Mouse (Mus musculus) heart, embryonic 12.5 days (tissue): ENCODE data around the gene Lrrc4. TPM values are rescaled to one million over a fixed set of nuclear protein-coding genes. Genes with fewer than 3 reads are reported as not detected.

ENCODE experiments used
- ATAC-seq: fragments of 200-750 bp; cut with Nextera tagmentation; 2 replicates; pipeline ENCODE4 v1.8.0; 2017; ENCODE audit warnings: moderate TSS enrichment, moderate library complexity; ENCODE audit not compliant: insufficient number of reproducible peaks, low FRiP score
- H3K27ac ChIP-seq: fragments of 300-500 bp; sonication (generic); 2 replicates; pipeline ENCODE4 v1.5.1; 2016; ENCODE audit warnings: mild to moderate bottlenecking, moderate library complexity; ENCODE audit not compliant: poor library complexity, severe bottlenecking
- H3K27me3 ChIP-seq: fragments of 300-500 bp; sonication (generic); replicated peaks from 2 replicates; pipeline ENCODE4 v1.6.1; 2016; ENCODE audit warnings: mild to moderate bottlenecking, moderate library complexity
- H3K36me3 ChIP-seq: fragments of 300-500 bp; sonication (generic); 2 replicates; pipeline ENCODE4 v1.6.1; 2016; ENCODE audit warnings: mild to moderate bottlenecking, moderate library complexity
- H3K4me1 ChIP-seq: fragments of 300-500 bp; sonication (generic); replicated peaks from 2 replicates; pipeline ENCODE4 v1.6.1; 2016; ENCODE audit warnings: mild to moderate bottlenecking
- H3K4me2 ChIP-seq: fragments of 300-500 bp; sonication (generic); 2 replicates; pipeline ENCODE4 v1.6.1; 2016; ENCODE audit warnings: mild to moderate bottlenecking, moderate library complexity
- H3K4me3 ChIP-seq: fragments of 300-500 bp; sonication (generic); 2 replicates; pipeline ENCODE4 v1.5.1; 2016; ENCODE audit warnings: mild to moderate bottlenecking
- H3K9ac ChIP-seq: fragments of 300-500 bp; sonication (generic); 2 replicates; pipeline ENCODE4 v1.6.1; 2016; ENCODE audit warnings: mild to moderate bottlenecking, moderate library complexity
- H3K9me3 ChIP-seq: fragments of 300-500 bp; sonication (generic); replicated peaks from 2 replicates; pipeline ENCODE4 v1.6.1; 2016; ENCODE audit warnings: mild to moderate bottlenecking, moderate library complexity
- WGBS: fragments of 180-500 bp; shearing (Covaris S2); methylation state at CpG from one replicate; pipeline ENCODE4 v1.1.7; 2016; 5-methylcytosine and 5-hydroxymethylcytosine counted together
- polyA plus RNA-seq: library from polyadenylated mRNA; unstranded; fragments of >200 nt; fragmentation: Nextera tagmentation; extraction: Ambion mirVana; gene quantifications from 2 replicates; pipeline ENCODE4 v1.2.1, GENCODE M21; 2016

The Lrrc4 gene
- polyA plus RNA-seq, 1 experiment from 2014 or later = 0.51 TPM

DNA sequence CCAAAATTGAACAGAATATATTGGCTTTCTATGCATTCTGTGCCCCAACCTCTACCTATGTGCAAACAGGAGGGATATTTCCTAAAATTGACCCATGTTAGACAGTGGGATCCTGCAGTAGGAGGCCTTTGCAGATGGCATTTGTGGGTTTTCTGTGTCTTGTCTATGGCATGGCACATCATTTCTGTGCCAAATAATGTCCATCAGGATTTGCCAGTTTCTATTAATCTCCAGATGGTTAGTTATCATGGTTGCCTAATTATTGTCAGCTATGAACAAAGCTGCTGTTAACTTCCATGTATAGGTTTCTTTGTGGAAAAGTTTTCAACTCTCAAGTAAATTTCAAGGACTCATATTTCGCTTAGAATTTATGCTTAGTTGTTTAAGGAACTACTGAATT, 164.0 kb downstream of the Lrrc4 start:
- no peak for ATAC-seq
- Histone ChIP-seq H3K9ac (no peak overlapping the region), H3K4me1 (no peaks in the 10 kb centered on the region), H3K4me2 (no peak overlapping the region), H3K4me3 (no peak overlapping the region), H3K27me3 (no peaks in the 10 kb centered on the region), H3K9me3 (no peaks in the 10 kb centered on the region), H3K36me3 (peaks cover 9% of the 10 kb centered on the region; the same call in 1 of the 2 replicates), H3K27ac (no peak overlapping the region)
- 96% methylated on average over 1 of the region's 1 CpGs for WGBS

DNA sequence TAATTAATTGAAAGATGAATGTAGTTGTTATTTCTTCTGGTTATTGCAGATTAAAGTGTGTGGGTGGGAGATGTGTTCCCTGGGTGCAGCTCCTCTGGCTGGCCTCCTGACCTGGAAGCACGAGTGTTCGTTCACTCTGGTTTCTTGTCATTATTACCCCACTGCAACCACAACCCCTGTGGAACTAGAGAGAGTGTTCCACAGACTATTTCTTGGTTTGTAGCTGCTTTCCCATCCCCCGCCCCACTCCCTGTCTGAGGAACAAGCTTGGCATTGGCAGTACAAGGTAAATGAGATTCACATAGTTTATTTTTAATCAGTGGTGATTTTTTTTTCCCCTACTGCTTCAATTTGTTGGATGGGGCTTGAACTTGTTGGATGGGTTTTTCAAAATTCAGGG, 166.8 kb downstream of the Lrrc4 start:
- Histone ChIP-seq H3K9ac (no peak overlapping the region), H3K9me3 (no peaks in the 10 kb centered on the region), H3K4me2 (no peak overlapping the region), H3K4me1 (no peaks in the 10 kb centered on the region), H3K27me3 (no peaks in the 10 kb centered on the region), H3K36me3 (peaks cover 12% of the 10 kb centered on the region), H3K4me3 (no peak overlapping the region), H3K27ac (no peak overlapping the region)
- 85% methylated on average over 3 of the region's 3 CpGs for WGBS
- no peak for ATAC-seq

DNA sequence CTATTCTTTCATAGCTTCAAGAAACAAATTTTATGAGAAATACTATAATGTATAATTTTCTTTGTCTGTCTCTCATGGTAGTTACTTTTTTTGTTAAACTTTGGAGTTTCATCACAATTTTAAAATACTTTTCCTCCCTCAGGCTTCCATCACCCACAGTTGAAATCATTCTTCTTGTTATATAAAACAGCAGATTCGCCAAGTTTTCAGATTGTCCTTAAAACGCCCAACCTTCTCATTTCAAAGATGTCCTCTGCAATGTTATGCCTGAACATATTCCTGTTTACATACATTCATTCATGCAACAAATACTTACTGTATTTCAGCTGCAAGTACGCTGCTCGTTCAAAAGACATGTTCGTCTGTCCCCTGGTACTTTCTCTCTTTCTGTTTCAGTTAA, 167.9 kb downstream of the Lrrc4 start:
- no peak for ATAC-seq

DNA sequence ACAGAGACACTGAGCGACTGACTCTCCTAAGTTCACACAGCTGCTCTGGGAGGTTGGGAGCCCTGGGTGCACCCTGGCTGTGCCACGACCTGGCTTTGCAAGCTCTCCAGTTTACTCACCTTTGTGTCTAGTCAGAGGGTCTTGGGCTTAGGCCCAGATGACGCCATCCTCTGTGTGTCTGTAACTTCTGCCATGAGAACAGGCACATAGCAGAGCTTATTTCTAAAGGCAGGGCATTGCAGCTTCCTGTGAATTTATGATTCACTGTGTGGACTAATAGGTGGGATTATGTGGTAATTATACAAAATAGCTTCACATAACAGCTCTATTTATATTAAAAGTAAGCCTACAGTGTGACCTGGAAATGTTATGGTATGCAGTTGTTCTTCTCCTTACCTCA, 168.5 kb downstream of the Lrrc4 start:
- H3K36me3 ChIP-seq = peaks cover 3% of the 10 kb centered on the region
- H3K4me1 ChIP-seq = no peaks in the 10 kb centered on the region
- no peak overlapping the region for H3K4me2 ChIP-seq
- no peak for ATAC-seq
- no peak overlapping the region for H3K27ac ChIP-seq
- H3K4me3 ChIP-seq = no peak overlapping the region
- no peaks in the 10 kb centered on the region for H3K27me3 ChIP-seq
- WGBS = 85% methylated on average over 3 of the region's 3 CpGs
- no peak overlapping the region for H3K9ac ChIP-seq
- no peaks in the 10 kb centered on the region for H3K9me3 ChIP-seq

More for the DNA sequence above, 167.9 kb downstream of the Lrrc4 start:
- WGBS = 89% methylated on average over 5 of the region's 5 CpGs
- Histone ChIP-seq H3K27me3 (no peaks in the 10 kb centered on the region), H3K9ac (no peak overlapping the region), H3K4me1 (no peaks in the 10 kb centered on the region), H3K4me3 (no peak overlapping the region), H3K9me3 (no peaks in the 10 kb centered on the region), H3K27ac (no peak overlapping the region), H3K36me3 (peaks cover 6% of the 10 kb centered on the region), H3K4me2 (no peak overlapping the region)

DNA sequence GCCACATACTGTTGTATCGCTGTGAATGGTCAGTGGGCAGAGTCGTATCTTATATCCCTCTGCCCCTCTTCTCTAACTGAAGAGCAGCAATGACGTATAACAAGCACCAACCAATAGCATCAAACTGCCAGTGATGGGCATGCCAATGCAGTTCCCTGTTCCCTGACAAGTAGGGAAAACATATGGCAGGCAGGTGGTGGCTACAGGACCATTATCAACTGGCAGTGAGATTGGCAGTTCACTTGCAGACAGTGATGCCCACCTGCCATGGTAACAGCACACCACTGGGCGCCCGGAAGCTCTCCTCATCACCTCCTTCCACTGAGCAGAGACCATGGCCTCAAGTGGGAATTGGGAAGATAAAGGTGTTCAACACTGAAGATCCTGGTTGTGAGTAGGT, 175.0 kb downstream of the Lrrc4 start:
- H3K9me3 ChIP-seq = no peaks in the 10 kb centered on the region
- no peaks in the 10 kb centered on the region for H3K27me3 ChIP-seq
- H3K4me1 ChIP-seq = no peaks in the 10 kb centered on the region
- H3K4me3 ChIP-seq = no peak overlapping the region
- no peak for ATAC-seq
- no peak overlapping the region for H3K4me2 ChIP-seq
- H3K9ac ChIP-seq = no peak overlapping the region
- no peak overlapping the region for H3K27ac ChIP-seq
- H3K36me3 ChIP-seq = peaks cover 1% of the 10 kb centered on the region
- 90% methylated on average over 5 of the region's 5 CpGs for WGBS

DNA sequence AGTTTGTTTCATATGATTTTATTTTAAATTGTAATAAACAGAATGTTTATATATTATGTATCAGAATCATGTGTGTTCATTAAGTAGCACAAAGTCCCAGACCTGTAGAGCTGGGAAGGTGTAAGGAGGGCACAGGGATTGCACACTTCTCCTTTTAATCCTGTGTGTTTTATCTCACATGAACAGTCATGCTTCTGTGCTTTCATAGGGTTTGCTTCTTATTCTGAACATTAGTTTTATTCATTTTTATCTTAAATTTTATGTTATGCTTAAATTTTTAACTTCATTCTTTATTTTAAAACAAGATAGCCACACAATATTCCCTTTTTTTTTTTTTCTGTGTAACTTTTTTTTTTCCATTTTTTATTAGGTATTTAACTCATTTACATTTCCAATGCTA, 186.3 kb downstream of the Lrrc4 start:
- H3K9me3 ChIP-seq = no peaks in the 10 kb centered on the region
- H3K9ac ChIP-seq = no peak overlapping the region
- no peak overlapping the region for H3K27ac ChIP-seq
- H3K4me3 ChIP-seq = no peak overlapping the region
- no peak for ATAC-seq
- no peak overlapping the region for H3K4me2 ChIP-seq
- no peaks in the 10 kb centered on the region for H3K27me3 ChIP-seq
- 0 out of 2 replicates have a peak, but pooled peaks cover 2% of the 10 kb centered on the region for H3K4me1 ChIP-seq
- no peaks in the 10 kb centered on the region for H3K36me3 ChIP-seq

DNA sequence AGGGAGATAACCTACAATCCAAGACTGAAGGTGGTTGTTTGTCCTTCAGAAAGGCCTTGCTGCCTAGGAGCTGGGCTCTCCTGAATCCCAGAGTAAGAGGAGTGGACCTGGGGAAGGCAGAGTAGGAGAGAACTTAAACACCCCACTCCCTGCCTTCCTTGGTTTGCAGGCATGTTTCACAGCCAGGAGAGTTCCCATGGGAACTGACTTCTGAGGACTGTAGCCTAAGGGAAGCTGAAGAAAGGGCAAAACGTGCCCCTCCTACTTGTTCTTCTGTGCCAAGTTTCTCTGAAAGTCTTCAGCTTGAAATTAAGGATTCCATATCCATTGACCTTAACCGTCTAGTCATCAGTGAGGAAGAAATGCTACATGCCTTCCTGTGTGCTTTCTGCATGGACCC, 188.6 kb downstream of the Lrrc4 start:
- Histone ChIP-seq H3K4me2 (no peak overlapping the region), H3K36me3 (no peaks in the 10 kb centered on the region), H3K27ac (no peak overlapping the region), H3K9ac (no peak overlapping the region), H3K4me3 (no peak overlapping the region), H3K4me1 (0 out of 2 replicates have a peak, but pooled peaks cover 2% of the 10 kb centered on the region), H3K9me3 (no peaks in the 10 kb centered on the region), H3K27me3 (no peaks in the 10 kb centered on the region)
- ATAC-seq = no peak
- 66% methylated on average over 2 of the region's 2 CpGs for WGBS

DNA sequence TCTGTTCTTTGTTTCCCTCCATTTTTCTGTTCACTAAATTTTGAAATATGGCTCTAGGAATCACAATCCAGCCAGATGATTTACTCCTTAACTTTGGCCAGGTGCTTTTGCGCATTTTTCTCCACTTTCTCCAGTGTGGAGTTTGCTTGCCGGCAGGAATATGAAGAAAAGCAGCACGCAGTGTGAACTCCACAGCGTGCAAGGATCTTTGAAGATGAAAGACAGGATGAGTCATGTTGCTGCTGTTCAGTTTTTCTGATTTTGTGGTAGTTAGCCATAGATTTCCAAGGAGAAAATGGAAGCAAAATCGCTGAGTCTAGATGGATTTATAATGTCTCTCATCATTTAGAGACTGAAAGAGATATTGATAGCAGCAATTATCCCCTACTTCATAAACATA, 191.5 kb downstream of the Lrrc4 start:
- 87% methylated on average over 5 of the region's 5 CpGs for WGBS
- Histone ChIP-seq H3K4me3 (no peak overlapping the region), H3K27me3 (no peaks in the 10 kb centered on the region), H3K9me3 (no peaks in the 10 kb centered on the region), H3K4me1 (peaks cover 22% of the 10 kb centered on the region), H3K36me3 (no peaks in the 10 kb centered on the region), H3K27ac (no peak overlapping the region), H3K9ac (no peak overlapping the region), H3K4me2 (no peak overlapping the region)
- no peak for ATAC-seq

DNA sequence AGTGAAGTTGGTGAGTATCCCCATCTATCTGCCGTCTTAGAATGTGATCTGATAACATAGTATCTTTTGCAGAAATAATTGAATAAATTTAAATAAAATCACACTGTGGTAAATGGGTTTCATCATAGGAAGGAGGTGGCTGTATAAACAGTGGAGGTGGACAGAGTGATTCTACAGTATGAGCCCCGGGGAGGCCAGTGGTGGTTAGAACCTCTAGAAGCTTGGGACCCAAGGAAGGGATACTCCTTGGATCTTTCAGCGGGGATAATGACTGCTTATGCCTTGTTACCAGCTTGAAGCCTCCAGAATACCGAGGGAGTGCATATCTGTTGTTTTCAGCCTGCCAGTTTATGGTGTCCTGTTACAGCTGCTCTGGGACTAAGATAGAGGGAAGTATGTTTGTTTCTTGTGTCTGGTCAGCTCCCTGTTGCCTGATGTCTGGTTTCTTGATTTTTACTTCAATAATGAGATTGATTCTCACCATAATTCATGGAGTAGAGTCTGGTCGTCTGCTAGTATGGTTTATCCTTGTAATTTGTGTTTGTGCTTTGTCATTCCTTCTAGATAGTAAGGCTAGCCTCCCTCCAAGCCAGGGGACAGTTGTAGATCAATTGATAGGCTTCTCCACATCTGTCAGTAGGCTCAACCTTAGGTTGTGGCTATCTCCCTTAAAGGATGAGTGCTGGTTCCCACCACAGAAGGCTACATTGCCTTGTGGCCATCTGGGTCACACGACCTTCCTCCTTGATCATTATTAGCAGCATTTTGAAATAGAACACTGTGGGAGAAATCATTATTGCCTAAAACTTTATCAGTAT, 195.8 kb downstream of the Lrrc4 start:
- H3K4me2 ChIP-seq = no peak overlapping the region
- no peaks in the 10 kb centered on the region for H3K9me3 ChIP-seq
- H3K36me3 ChIP-seq = no peaks in the 10 kb centered on the region
- H3K4me1 ChIP-seq = peaks cover 43% of the 10 kb centered on the region
- WGBS = 67% methylated on average over 6 of the region's 6 CpGs
- H3K4me3 ChIP-seq = no peak overlapping the region
- H3K9ac ChIP-seq = no peak overlapping the region
- H3K27ac ChIP-seq = no peak overlapping the region
- H3K27me3 ChIP-seq = no peaks in the 10 kb centered on the region
- no peak for ATAC-seq

DNA sequence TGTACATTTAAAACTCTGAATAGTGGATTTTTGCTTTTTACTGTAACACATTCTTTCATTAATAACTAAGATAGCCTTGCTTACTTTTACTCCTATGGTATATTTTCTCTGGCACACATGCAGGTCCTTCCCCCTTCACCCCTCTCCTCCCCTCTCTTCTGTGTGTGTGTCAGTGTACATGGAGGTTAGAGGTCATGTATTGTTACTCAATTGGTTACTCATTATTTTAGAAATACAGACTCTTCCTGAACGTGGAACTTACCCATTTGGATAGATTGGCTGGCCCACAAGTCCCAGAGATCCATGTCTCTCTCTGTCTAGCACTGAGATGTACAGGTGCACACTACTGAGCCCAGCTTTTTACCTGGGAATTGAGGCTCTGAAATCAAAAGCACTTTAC, 196.5 kb downstream of the Lrrc4 start:
- H3K4me3 ChIP-seq = no peak overlapping the region
- ATAC-seq = no peak
- H3K9me3 ChIP-seq = no peaks in the 10 kb centered on the region
- H3K4me1 ChIP-seq = peaks cover 45% of the 10 kb centered on the region
- no peak overlapping the region for H3K9ac ChIP-seq
- H3K36me3 ChIP-seq = no peaks in the 10 kb centered on the region
- 71% methylated on average over 1 of the region's 1 CpGs for WGBS
- H3K4me2 ChIP-seq = no peak overlapping the region
- H3K27me3 ChIP-seq = no peaks in the 10 kb centered on the region
- no peak overlapping the region for H3K27ac ChIP-seq

DNA sequence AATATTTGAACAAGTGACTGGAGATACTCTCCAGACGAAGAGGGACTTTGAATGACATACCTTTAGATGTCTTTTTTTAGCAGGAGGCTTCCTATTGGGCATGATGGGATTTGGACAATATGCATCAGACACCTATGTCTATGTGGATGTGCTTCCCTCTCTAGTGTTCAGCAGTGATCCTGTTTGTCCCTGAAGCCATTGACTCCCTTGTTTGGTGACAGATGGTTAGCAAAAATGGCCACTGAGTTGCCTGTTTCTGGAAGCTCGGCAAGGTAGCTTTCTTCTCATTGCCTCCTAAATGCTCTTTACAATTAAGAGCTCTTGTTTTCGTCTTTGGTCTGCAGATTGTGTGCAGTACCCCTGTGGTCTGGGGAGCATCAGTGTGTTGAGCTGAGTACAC, 197.9 kb downstream of the Lrrc4 start:
- no peak overlapping the region for H3K4me3 ChIP-seq
- ATAC-seq = no peak
- H3K27ac ChIP-seq = no peak overlapping the region
- H3K9ac ChIP-seq = no peak overlapping the region
- H3K9me3 ChIP-seq = no peaks in the 10 kb centered on the region
- WGBS = 55% methylated on average over 3 of the region's 3 CpGs
- H3K4me1 ChIP-seq = peaks cover 45% of the 10 kb centered on the region
- no peaks in the 10 kb centered on the region for H3K36me3 ChIP-seq
- H3K4me2 ChIP-seq = no peak overlapping the region
- H3K27me3 ChIP-seq = no peaks in the 10 kb centered on the region

DNA sequence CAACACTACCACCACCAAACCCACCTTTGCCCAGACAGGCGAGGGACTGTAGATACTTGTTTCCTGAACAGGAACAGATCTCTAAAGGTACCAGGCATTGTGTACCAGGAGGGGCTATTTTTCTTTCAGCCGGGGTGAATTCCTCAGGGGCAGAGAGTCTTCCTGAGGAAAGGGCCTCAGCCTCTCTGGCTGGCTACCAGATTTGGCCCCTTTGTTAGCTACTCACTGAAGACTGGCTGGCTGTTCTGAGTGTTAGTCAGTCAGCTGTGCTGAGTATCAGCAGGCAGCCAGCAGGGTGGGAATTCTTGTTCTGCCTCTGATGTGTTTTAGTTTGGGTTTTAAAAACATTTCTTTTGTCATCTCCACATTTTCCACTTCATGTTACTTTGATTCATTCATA, 198.4 kb downstream of the Lrrc4 start:
- 30% methylated on average over 2 of the region's 2 CpGs for WGBS
- Histone ChIP-seq H3K4me3 (no peak overlapping the region), H3K9ac (peak overlapping the region; percentile 12; the same call in 1 of the 2 replicates), H3K36me3 (no peaks in the 10 kb centered on the region), H3K4me1 (peaks cover 50% of the 10 kb centered on the region), H3K4me2 (no peak overlapping the region), H3K27me3 (no peaks in the 10 kb centered on the region), H3K9me3 (no peaks in the 10 kb centered on the region), H3K27ac (peak overlapping the region; percentile 64)
- peak; percentile 22; the same call in 1 of the 2 replicates for ATAC-seq
